Mouse (Mus musculus) stomach, postnatal 0 days (tissue): ENCODE measurements around the gene Ehd4. TPM values are rescaled to one million over a fixed set of nuclear protein-coding genes. Genes with fewer than 3 reads are reported as not detected.

Source experiments
- ATAC-seq: fragments of 200-750 bp; cut with Nextera tagmentation; 2 replicates; pipeline ENCODE4 v1.8.0; 2017; ENCODE audit not compliant: low FRiP score, low TSS enrichment
- DNase-seq: peaks from one replicate; pipeline ENCODE4 v3.0.0-alpha.2; 2016; ENCODE audit warnings: low spot score
- H3K27ac ChIP-seq: fragments of 300-500 bp; sonication (generic); replicated peaks from 2 replicates; pipeline ENCODE4 v1.5.1; 2014; ENCODE audit warnings: mild to moderate bottlenecking, control low read depth
- H3K27me3 ChIP-seq: fragments of 300-500 bp; sonication (generic); 2 replicates; pipeline ENCODE4 v1.6.1; 2014; ENCODE audit warnings: low read length; ENCODE audit not compliant: control insufficient read depth, insufficient read depth
- H3K36me3 ChIP-seq: fragments of 300-500 bp; sonication (generic); 2 replicates; pipeline ENCODE4 v1.6.1; 2014; ENCODE audit warnings: low read length, mixed read lengths; ENCODE audit not compliant: control insufficient read depth, insufficient read depth
- H3K4me1 ChIP-seq: fragments of 300-500 bp; sonication (generic); replicated peaks from 2 replicates; pipeline ENCODE4 v1.6.1; 2014; ENCODE audit warnings: antibody characterized with exemption; ENCODE audit not compliant: control insufficient read depth, insufficient read depth
- H3K4me2 ChIP-seq: fragments of 300-500 bp; sonication (generic); replicated peaks from 2 replicates; pipeline ENCODE4 v1.6.1; 2014; ENCODE audit warnings: low read depth, mild to moderate bottlenecking, control low read depth, moderate library complexity
- H3K4me3 ChIP-seq: fragments of 300-500 bp; sonication (generic); 2 replicates; pipeline ENCODE4 v1.5.1; 2014; ENCODE audit warnings: low read depth, low read length, control low read depth
- H3K9ac ChIP-seq: fragments of 300-500 bp; sonication (generic); 2 replicates; pipeline ENCODE4 v1.6.1; 2014; ENCODE audit warnings: mild to moderate bottlenecking, low read length, control low read depth, mixed read lengths
- H3K9me3 ChIP-seq: fragments of 300-500 bp; sonication (generic); 2 replicates; pipeline ENCODE4 v1.6.1; 2016; ENCODE audit warnings: low read length; ENCODE audit not compliant: control insufficient read depth
- CTCF ChIP-seq: IDR thresholded peaks from 2 replicates; pipeline ENCODE4 v1.5.1; 2016; ENCODE audit warnings: antibody characterized with exemption, low read depth, mild to moderate bottlenecking, moderate library complexity
- EP300 ChIP-seq: optimal IDR thresholded peaks from 2 replicates; pipeline ENCODE3; 2016; ENCODE audit warnings: antibody characterized with exemption
- WGBS: fragments of 180-500 bp; shearing (Covaris S2); extraction: QIAGEN DNeasy Blood & Tissue Kit; methylation state at CpG from one replicate; pipeline ENCODE4 v1.1.7; 2014; 5-methylcytosine and 5-hydroxymethylcytosine counted together
- polyA plus RNA-seq: library from polyadenylated mRNA; unstranded; fragments of >200 nt; fragmentation: Nextera tagmentation; extraction: Ambion mirVana; gene quantifications from 2 replicates; pipeline ENCODE4 v1.2.1, GENCODE M21; 2015

The Ehd4 gene
- polyA plus RNA-seq, 1 experiment from 2014 or later, result 75.1 TPM

GRCm38 (mm10) chr2:120107446-120107845 is 47.0 kb downstream of the Ehd4 start:
- Histone ChIP-seq H3K9me3 (no peaks in the 10 kb centered on the region), H3K4me2 (no peak overlapping the region), H3K27me3 (no peaks in the 10 kb centered on the region), H3K27ac (no peak overlapping the region), H3K9ac (no peak overlapping the region), H3K4me3 (no peak overlapping the region), H3K4me1 (peaks cover 12% of the 10 kb centered on the region), H3K36me3 (no peaks in the 10 kb centered on the region)
- WGBS, result 56% methylated on average over 2 of the region's 2 CpGs
- no peak for DNase-seq
- TF ChIP-seq EP300, result no peak
- no peak for TF ChIP-seq CTCF
- no peak for ATAC-seq

GRCm38 (mm10) chr2:120106397-120106973 is 47.9 kb downstream of the Ehd4 start:
- H3K4me2 ChIP-seq, result no peak overlapping the region
- no peak for TF ChIP-seq EP300
- no peak for TF ChIP-seq CTCF
- no peaks in the 10 kb centered on the region for H3K27me3 ChIP-seq
- H3K4me3 ChIP-seq, result no peak overlapping the region
- peaks cover 8% of the 10 kb centered on the region for H3K4me1 ChIP-seq
- H3K27ac ChIP-seq, result no peak overlapping the region
- H3K36me3 ChIP-seq, result 0 out of 2 replicates have a peak, but pooled peaks cover 2% of the 10 kb centered on the region
- WGBS, result 65% methylated on average over 8 of the region's 8 CpGs
- ATAC-seq (no peak), DNase-seq (no peak)
- no peaks in the 10 kb centered on the region for H3K9me3 ChIP-seq
- no peak overlapping the region for H3K9ac ChIP-seq

GRCm38 (mm10) chr2:120105861-120106260 is 48.5 kb downstream of the Ehd4 start:
- WGBS, result 35% methylated on average over 3 of the region's 3 CpGs
- no peak overlapping the region for H3K4me2 ChIP-seq
- H3K4me3 ChIP-seq, result no peak overlapping the region
- ATAC-seq (no peak), DNase-seq (no peak)
- H3K9ac ChIP-seq, result no peak overlapping the region
- H3K36me3 ChIP-seq, result 0 out of 2 replicates have a peak, but pooled peaks cover 2% of the 10 kb centered on the region
- H3K27ac ChIP-seq, result peak overlapping the region; percentile 35; the same call in 1 of the 2 replicates
- TF ChIP-seq CTCF (no peak), EP300 (no peak)
- no peaks in the 10 kb centered on the region for H3K27me3 ChIP-seq
- H3K9me3 ChIP-seq, result no peaks in the 10 kb centered on the region
- H3K4me1 ChIP-seq, result peaks cover 8% of the 10 kb centered on the region

- peak; percentile 51; the same call in 1 of the 2 replicates for ATAC-seq
- H3K9me3 ChIP-seq, result no peaks in the 10 kb centered on the region
These were observed 51.5 kb downstream of the Ehd4 start for GRCm38 (mm10) chr2:120102881-120103280.

GRCm38 (mm10) chr2:120102450-120102849 is 52.0 kb downstream of the Ehd4 start:
- 0 out of 2 replicates have a peak, but pooled peaks have one; percentile 5 for ATAC-seq
- Histone ChIP-seq H3K36me3 (0 out of 2 replicates have a peak, but pooled peaks cover 5% of the 10 kb centered on the region), H3K4me1 (peaks cover 14% of the 10 kb centered on the region), H3K4me2 (no peak overlapping the region), H3K27me3 (no peaks in the 10 kb centered on the region), H3K9ac (no peak overlapping the region), H3K4me3 (no peak overlapping the region), H3K27ac (0 out of 2 replicates have a peak overlapping the region, but pooled peaks have one; percentile 31), H3K9me3 (no peaks in the 10 kb centered on the region)
- 36% methylated on average over 2 of the region's 2 CpGs for WGBS
- DNase-seq, result no peak
- TF ChIP-seq EP300 (no peak), CTCF (no peak)

More at GRCm38 (mm10) chr2:120102881-120103280, 51.5 kb downstream of the Ehd4 start:
- H3K27ac ChIP-seq, result peak overlapping the region; percentile 35; the same call in 1 of the 2 replicates
- H3K4me1 ChIP-seq, result peaks cover 14% of the 10 kb centered on the region
- DNase-seq, result no peak
- no peak for TF ChIP-seq CTCF
- no peak for TF ChIP-seq EP300
- no peak overlapping the region for H3K4me2 ChIP-seq
- H3K4me3 ChIP-seq, result no peak overlapping the region
- H3K9ac ChIP-seq, result no peak overlapping the region
- 0 out of 2 replicates have a peak, but pooled peaks cover 5% of the 10 kb centered on the region for H3K36me3 ChIP-seq
- no peaks in the 10 kb centered on the region for H3K27me3 ChIP-seq
- 21% methylated on average over 6 of the region's 6 CpGs for WGBS

GRCm38 (mm10) chr2:120101961-120102360 is 52.4 kb downstream of the Ehd4 start:
- H3K9me3 ChIP-seq, result no peaks in the 10 kb centered on the region
- WGBS, result 89% methylated on average over 11 of the region's 11 CpGs
- DNase-seq, result no peak
- no peak overlapping the region for H3K4me2 ChIP-seq
- 0 out of 2 replicates have a peak, but pooled peaks cover 5% of the 10 kb centered on the region for H3K36me3 ChIP-seq
- no peak for ATAC-seq
- TF ChIP-seq CTCF (no peak), EP300 (no peak)
- H3K9ac ChIP-seq, result no peak overlapping the region
- H3K4me1 ChIP-seq, result peaks cover 14% of the 10 kb centered on the region
- no peaks in the 10 kb centered on the region for H3K27me3 ChIP-seq
- H3K4me3 ChIP-seq, result no peak overlapping the region
- 0 out of 2 replicates have a peak overlapping the region, but pooled peaks have one; percentile 31 for H3K27ac ChIP-seq
